Mouse (Mus musculus): ENCODE data around the gene Opcml. TPM values are rescaled to one million over a fixed set of nuclear protein-coding genes. Genes with fewer than 3 reads are reported as not detected.

Opcml gene
- 0.12 TPM in 1 of 2 replicates, not detected in the other for total RNA-seq (2017)

DNA sequence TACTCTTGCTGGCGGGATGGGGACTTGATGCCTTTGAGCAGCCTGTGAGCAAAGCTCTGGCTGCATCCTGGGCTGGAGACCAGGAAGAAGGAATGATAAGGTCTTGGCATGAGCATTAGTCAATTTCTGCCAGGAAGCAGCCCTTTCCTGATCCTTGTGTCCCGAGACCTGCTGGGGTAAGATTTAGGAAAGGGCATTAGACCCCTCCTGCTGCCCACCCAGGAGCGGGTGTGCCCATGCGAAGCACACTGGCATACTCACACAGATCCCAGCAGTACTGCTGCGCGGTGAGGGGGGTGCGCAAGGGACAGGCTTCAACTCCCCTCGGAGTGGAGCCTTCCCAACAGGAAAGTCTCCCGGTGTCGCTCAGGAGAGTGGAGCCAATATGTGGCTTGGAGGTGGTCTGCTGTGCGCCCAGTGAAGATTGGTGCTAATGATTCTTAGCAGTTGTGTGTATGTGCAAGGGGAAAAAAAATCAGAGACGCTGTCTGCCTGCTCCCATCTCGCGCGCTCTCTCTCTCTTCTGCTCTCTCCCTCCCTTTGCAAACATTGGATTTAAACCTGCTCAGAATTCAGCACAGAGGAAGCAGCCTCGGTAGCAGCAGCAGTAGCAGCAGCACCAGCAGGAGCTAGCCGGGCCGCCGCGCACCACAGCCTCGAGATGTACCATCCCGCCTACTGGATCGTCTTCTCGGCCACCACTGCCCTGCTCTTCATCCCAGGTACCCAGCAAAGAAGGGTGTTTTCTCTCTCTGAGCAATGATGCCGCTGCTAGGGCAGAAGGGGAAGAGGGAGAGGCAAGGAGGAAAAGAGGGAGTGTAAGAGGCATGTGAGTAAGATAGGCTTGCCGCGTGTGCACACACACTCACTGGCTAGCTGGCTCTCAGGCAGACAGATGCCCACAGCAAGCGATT lies at the start of gene Opcml:
TSS of gene Opcml (plus strand) at position 51 of the 914 bp plus-strand sequence.
- ATAC-seq (ENCODE audit: extremely low read depth, insufficient number of reproducible peaks, low FRiP score, poor library complexity, severe bottlenecking) = no peak

DNA sequence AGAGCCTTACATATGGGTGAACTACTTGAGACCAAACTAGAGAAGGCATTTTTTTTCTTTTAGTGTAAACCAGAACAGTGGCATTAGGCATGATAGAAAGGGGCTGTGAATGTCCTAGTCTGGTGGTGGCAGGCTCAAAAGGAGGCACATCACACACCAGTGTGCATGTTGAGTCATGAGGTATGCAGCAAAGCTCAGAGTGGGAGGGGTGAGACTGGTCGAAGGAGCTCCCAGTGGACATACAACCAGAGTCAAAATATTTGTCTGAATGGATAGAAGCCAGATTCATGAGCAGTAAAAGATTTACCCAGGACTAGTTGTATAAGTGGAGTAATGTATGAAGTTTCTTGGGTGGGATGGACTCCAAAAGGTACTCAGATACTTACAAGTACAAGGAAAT lies 31.9 kb upstream of the Opcml start:
- ATAC-seq (ENCODE audit: extremely low read depth, insufficient number of reproducible peaks, low FRiP score, poor library complexity, severe bottlenecking) = no peak

DNA sequence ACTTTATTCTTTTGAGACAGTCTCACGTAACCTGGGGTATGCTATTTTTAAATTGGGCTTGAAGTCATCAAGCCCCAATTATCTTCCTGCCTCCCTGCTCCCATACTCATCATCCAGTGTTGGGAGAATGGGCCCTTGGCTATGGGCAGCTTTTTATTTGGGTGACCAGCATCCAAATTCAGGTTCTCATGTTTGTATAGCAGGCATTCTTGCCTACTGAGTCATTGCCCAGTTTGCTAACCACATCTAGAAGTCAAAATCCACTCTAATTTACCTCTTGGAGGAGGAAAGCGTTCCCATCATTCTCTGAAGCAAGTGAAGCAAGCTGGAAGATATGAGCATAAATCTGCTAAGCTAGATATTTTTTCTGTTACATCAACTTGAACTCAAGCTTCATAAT lies 29.4 kb upstream of the Opcml start:
- ATAC-seq (ENCODE audit: extremely low read depth, insufficient number of reproducible peaks, low FRiP score, poor library complexity, severe bottlenecking) = no peak

DNA sequence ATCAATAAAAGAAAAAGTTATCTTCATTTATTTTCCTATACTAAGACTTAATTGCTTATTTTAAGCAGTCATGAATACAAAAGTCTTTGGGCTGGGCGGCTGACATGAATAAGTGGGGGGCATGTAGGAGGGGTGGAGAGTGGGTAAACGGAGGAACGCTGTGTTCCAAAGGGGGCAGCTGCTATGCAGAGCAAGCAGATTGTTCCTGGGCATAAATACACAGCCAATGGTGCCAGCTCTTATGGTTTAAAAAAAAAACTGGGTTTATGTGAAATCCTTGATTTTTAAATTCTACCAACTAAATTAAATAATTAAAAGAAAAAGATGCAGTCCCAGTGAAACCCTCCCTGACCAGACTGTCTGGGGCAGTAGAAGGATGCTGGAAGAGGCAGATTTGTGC lies 24.1 kb upstream of the Opcml start:
- no peak for ATAC-seq (ENCODE audit: extremely low read depth, insufficient number of reproducible peaks, low FRiP score, poor library complexity, severe bottlenecking)

DNA sequence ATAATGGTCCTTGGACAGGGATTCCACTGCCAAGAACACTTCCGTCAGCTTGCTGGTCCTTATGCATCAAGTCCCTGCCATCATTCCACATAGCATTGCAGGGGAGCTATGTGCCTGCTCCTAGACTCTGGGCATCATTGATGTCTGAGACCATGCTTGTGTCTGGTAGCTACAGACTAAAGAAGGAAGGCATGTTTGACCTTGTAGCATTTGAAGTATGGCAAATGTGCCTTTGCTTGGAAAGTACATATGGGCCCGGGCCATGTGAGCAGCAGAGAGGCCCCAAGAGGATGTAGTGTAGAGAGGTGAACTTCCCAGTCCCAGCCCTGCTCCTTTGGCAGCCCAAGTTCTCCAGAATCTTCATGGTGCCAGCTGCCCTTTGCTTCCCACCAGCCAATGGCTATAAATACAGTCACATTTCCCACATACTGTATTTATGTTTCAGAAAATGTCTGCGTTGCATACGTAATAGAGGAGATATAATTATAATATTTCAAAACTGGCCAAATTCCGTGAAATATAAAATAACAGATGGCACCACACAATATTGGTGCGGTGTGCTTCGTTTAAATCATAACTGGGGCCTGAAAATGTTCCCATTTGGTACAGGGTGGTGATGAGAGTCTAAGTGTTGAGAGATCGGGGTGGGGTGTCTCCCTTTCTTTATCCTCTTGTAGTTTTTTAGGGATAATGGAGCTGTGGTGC lies 23.2 kb upstream of the Opcml start:
- no peak for ATAC-seq (ENCODE audit: extremely low read depth, insufficient number of reproducible peaks, low FRiP score, poor library complexity, severe bottlenecking)

DNA sequence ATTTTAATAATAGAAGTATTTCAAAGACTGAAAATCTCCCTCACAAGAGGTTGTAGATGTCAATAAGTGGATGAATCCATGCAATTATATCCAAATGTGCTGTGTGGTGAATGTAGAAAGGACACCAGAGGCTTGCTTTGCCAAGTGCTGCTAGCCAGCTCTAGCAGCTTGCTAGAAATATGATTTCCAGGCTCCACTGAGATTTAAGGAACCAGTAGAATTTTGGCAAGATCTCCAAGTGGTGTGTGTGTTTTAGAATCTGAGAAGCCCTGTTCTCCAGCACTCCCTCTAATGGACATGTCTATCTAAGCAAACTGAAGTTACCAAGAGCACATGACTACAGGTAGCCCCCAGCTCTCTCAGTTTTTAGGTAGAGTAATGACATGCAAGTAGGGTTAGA lies 21.8 kb upstream of the Opcml start:
- no peak for ATAC-seq (ENCODE audit: extremely low read depth, insufficient number of reproducible peaks, low FRiP score, poor library complexity, severe bottlenecking)

DNA sequence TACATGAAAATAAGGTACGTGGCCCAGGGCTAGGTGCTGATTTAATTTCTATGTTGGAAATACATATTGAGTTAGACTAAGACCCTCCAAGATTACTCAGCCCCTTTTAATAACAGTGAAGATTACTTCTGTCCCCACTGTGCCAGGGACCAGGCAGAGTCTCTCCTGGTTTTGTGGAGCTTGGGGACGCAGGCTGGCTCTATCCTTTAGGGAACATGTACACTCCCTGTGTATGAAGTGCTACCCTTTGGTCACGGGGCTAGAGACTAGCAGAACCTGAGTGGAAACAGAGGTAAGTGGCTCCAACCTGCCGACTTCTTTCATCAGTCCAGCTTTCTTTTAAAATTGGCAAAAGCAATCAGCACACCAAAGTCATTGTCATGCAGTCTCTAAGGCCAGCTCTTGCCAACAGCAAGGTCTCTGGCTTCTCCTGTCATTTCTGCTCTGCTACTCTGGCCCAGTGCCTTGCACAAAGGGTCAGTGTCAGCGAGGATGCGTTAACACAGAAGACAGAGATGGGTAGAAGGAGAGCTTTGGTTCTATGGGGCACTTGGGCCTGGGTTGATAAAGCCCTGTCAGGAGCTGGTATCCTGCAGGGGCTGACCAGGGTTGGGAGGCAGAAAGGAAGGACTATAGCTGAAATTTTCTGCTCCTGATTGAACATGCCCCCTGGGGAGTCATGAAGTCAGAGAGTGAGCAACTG lies 9.1 kb upstream of the Opcml start:
- no peak for ATAC-seq (ENCODE audit: extremely low read depth, insufficient number of reproducible peaks, low FRiP score, poor library complexity, severe bottlenecking)

DNA sequence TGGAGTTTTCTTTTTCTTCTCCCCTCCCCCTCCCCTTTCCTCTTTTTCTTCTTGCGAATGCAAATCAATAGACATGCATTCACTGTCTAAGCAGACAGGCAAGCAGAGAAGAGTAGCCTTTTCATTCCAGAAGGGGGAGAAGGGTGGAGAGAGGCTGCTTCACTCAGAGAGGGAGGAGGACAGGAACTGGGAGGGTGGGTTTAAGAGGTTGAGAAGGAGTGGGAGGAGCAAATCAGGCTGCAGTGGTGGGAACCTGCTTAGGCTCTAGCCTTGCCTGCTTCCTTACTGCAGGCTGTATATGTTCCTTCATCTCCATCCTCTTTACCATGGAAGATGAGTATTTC lies 8.6 kb upstream of the Opcml start:
- no peak for ATAC-seq (ENCODE audit: extremely low read depth, insufficient number of reproducible peaks, low FRiP score, poor library complexity, severe bottlenecking)

DNA sequence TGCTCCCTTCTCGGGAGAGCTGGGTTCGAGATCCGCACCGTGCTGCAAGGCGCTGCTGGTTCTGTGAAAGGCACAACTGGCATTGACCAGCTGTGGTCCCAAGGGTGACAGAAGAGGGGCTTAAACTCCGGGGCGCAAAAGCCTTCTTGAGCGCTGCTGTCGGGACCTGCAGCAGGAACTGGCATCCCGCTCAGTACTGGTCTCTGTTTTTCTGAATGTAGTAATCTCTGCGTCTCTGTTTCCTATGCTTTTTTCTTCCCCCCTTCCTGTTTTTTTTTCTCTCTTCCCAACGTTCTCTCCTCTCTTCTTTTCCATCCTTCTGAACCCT lies 1.0 kb downstream of the Opcml start:
- no peak for ATAC-seq (ENCODE audit: extremely low read depth, insufficient number of reproducible peaks, low FRiP score, poor library complexity, severe bottlenecking)

DNA sequence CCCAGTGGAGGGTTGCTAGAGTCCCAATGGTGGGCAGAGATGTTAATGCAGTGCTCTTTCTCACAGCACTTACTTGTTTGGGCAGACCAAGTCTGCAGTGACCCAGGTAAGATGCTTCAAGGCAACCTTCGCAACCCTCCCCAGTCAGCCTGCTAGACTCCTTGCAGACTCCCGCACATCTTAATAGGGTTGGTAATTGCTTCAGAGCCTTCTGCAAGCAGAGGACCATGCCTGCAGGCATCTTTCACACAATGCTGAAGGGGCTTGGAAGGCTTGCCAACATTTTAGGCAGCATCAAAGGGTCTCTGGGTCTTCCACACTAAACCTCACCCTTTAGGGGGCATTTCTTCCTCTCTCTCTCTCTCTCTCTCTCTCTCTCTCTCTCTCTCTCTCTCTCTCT lies 1.7 kb downstream of the Opcml start:
- ATAC-seq (ENCODE audit: extremely low read depth, insufficient number of reproducible peaks, low FRiP score, poor library complexity, severe bottlenecking) = no peak

DNA sequence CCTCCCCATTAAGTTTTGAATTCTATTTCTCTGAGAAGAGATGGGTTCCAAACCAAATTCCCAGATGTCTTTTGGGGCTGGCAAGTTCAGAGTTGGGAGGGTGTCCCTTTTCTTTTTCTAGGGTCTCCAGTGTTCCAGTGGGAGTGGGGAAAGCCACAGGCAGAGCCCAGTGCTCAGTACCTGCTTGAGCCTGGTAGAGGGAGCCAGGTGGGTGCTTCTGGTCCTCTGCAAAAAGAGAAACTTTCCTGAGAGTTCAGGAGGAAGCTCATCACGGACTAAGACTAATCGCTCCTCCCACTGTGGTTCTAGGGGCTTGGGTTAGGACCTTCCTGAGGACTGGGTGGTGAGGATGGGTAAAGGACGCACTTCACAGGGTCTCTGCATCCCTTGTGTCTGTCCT lies 2.4 kb downstream of the Opcml start:
- no peak for ATAC-seq (ENCODE audit: extremely low read depth, insufficient number of reproducible peaks, low FRiP score, poor library complexity, severe bottlenecking)

DNA sequence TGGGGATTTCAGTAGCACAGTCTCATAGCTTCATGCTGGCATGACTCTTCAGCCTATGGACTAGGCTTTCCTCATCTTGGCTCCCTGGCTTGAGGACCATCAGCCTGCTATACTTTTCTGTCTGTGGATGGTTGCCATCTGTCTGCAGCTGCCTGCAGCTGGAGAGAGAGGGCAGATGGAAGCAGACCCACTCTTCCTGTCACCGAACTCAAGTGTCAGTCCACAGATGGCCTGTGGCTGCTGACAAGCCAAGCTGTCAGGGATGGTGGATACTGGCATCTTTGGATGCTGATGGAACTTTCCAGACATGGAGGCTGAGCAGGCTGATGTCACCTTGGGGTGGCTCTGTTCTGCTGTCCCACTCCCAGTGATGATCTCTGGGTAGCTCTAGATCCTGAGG lies 6.0 kb downstream of the Opcml start:
- no peak for ATAC-seq (ENCODE audit: extremely low read depth, insufficient number of reproducible peaks, low FRiP score, poor library complexity, severe bottlenecking)

DNA sequence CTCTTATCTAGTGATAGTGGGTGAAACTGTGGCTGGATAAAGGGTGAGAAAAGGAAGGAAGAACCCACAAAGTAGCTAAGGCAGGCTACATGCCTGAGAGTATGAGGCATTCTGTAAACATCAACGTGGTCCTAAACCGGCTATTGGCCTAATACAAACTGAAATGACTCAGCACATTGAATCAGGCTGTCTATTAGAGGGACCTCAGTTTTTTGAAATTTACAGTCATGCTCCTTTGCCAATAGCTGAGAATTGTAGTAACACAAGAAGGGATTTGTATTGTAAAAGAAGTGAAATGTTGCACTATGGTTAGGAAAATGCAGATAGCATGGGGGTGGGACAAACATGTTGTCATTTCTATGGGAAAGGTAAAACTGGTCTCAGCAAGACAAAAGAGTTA lies 10.4 kb downstream of the Opcml start:
- no peak for ATAC-seq (ENCODE audit: extremely low read depth, insufficient number of reproducible peaks, low FRiP score, poor library complexity, severe bottlenecking)

DNA sequence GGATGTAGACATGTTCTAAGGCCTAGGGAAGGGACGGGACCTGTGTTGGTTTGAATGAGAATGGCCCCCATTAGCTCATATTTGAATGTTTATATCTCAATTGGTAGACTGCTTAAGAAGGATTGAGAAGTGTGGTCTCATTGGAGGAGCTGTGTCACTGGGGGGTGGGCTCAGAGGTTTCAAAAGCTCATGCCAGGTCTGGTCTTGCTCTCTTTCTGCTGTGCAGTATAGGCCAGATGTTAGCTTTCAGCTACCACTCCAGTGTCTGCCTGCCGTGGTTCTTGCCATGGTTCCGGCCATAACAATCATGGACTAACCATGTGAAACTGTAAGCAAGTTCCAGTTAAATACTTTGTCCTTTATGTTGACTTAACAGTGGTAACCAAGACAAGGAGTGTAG lies 11.2 kb downstream of the Opcml start:
- no peak for ATAC-seq (ENCODE audit: extremely low read depth, insufficient number of reproducible peaks, low FRiP score, poor library complexity, severe bottlenecking)

DNA sequence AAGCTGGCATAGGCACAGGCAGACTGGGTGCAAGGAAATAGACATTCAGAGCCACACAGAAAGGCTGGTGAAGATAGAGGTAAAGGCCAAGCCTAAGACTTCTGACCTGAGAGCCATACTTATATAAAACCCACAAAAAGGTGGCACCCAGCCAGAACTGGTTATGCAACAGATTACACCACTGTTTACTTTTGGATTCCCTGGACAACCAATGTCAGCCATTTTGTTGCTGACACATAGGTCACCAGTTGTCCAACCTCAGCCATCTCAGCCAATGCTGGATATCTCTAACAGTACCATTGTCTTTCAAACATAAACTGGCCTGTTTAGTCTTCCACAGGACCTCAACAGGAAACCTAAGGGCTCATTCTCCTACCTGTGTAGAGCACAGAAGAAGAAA lies 11.8 kb downstream of the Opcml start:
- ATAC-seq (ENCODE audit: extremely low read depth, insufficient number of reproducible peaks, low FRiP score, poor library complexity, severe bottlenecking) = no peak

DNA sequence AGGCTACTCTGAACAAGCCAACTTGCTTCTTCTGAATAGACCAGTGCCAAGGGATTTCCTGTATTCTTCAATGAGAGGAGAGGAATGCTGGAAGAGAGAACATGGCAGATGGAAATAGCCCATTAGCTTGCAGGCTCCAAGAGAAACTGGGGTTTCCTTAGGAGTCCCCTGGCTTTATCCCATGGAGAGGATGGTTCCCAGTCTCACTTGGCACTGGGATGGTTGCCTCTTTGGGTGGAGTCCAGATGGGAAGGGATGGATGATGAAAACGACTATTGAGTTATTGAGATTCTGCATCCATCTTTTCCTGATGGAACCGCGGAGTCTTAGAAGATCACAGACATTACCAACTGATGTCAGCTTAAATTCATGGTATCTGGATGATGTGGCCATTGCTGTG lies 13.9 kb downstream of the Opcml start:
- no peak for ATAC-seq (ENCODE audit: extremely low read depth, insufficient number of reproducible peaks, low FRiP score, poor library complexity, severe bottlenecking)

DNA sequence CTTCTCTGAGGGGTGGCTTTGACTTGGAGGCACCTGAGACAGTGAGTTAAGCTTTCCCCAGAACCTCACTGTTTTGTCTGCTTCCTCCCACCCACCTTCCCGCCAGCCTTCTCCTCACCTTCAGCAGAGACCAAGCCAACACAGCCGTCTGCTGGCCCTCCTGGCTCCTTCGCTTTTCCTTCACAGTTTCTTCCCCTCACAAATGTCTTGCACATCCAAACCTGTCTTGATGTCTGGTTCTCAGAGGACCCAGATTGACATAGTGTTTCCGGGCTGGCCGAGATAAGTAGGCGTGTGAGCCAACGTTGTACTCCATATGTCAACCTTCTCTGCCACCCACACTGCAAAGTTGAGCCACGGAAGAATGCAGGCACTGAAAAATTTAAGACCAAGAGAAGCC lies 19.2 kb downstream of the Opcml start:
- no peak for ATAC-seq (ENCODE audit: extremely low read depth, insufficient number of reproducible peaks, low FRiP score, poor library complexity, severe bottlenecking)

DNA sequence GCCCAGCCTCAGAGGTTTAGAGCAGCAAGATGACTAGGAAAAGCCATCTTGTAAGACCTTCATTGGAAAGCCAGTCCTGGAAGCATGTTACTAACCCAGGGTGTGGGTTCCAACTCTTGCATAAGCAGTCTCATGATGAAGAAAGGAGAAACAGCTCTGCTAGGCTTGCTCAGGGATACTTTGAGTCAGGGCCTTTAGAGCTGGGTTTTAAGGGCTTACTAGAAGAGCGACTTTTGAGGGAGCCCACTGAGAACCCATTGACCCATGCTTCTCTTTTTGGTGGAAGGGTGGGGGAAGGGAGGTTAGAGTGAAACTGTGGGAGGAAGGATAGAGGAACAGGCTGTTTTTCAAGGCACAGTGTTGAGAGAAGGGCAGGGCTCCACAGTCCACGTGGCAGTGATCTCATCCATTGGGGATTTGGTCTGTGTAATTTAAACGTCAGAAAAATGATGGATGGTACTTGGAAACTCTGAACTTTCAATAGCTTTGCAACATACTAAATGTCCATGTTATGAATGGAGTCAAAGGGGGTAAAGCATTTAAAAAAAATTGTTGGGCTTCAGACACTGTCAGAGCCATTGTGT lies 22.7 kb downstream of the Opcml start:
- ATAC-seq (ENCODE audit: extremely low read depth, insufficient number of reproducible peaks, low FRiP score, poor library complexity, severe bottlenecking) = no peak

DNA sequence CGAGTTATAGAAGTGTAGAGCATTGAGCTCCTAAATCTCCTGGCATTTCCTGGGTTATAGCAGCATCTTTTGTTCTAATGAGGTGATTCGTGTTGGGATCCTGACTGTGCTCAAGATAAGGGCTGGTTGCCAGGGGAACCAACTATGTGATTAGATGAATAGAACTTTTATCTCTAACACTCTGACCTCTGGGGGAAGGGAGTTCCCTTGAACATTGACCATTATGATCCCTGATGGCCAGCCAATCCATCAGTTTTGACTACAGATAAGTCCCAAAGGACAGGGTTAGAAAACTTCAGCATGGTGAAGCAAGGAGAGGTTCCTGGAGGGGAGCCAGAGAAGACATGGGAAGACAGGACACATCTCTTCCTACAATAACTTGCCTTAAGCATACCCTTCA lies 23.6 kb downstream of the Opcml start:
- ATAC-seq (ENCODE audit: extremely low read depth, insufficient number of reproducible peaks, low FRiP score, poor library complexity, severe bottlenecking) = no peak

DNA sequence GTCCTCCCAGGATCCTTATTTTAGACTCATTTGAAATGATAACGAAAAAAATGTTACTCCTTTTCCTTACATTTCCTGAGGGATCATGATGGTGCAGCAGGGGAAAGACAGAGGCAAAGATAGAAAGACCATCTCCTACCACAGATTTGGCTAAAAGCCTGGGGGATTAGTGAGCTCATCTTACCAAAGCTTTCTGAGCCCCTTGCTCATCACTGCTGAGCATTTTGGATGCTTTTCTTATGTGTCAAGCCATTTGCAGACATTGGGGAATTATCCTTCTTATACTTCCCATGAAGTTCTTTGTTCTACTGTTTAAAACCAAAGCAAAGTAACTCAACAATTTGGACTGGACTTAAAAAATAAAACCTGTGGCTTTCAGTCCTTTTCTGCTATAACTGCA lies 30.6 kb downstream of the Opcml start:
- ATAC-seq (ENCODE audit: extremely low read depth, insufficient number of reproducible peaks, low FRiP score, poor library complexity, severe bottlenecking) = no peak
